Mouse (Mus musculus) embryonic facial prominence, embryonic 14.5 days (tissue): ENCODE data around the gene Tcap. TPM values are rescaled to one million over a fixed set of nuclear protein-coding genes. Genes with fewer than 3 reads are reported as not detected.

Experiments used
- ATAC-seq: fragments of 200-750 bp; cut with Nextera tagmentation; 2 replicates; pipeline ENCODE4 v1.8.0; 2017; ENCODE audit warnings: low read depth, moderate number of reproducible peaks, moderate TSS enrichment
- DNase-seq: peaks from one replicate; pipeline ENCODE4 v3.0.0-alpha.2; 2015; ENCODE audit warnings: low spot score
- H3K27ac ChIP-seq: fragments of 300-500 bp; sonication (generic); replicated peaks from 2 replicates; pipeline ENCODE4 v1.5.1; 2014; ENCODE audit warnings: low read depth, mild to moderate bottlenecking, low read length, moderate library complexity
- H3K27me3 ChIP-seq: fragments of 300-500 bp; sonication (generic); replicated peaks from 2 replicates; pipeline ENCODE4 v1.6.1; 2014; ENCODE audit warnings: low read length; ENCODE audit not compliant: control insufficient read depth, insufficient read depth
- H3K36me3 ChIP-seq: fragments of 300-500 bp; sonication (generic); 2 replicates; pipeline ENCODE4 v1.6.1; 2014; ENCODE audit warnings: low read length, mixed read lengths; ENCODE audit not compliant: control insufficient read depth, insufficient read depth
- H3K4me1 ChIP-seq: fragments of 300-500 bp; sonication (generic); 2 replicates; pipeline ENCODE4 v1.6.1; 2014; ENCODE audit warnings: antibody characterized with exemption, low read length; ENCODE audit not compliant: control insufficient read depth, insufficient read depth
- H3K4me2 ChIP-seq: fragments of 300-500 bp; sonication (generic); 2 replicates; pipeline ENCODE4 v1.6.1; 2014; ENCODE audit warnings: low read depth, mild to moderate bottlenecking, low read length, moderate library complexity, mixed read lengths
- H3K4me3 ChIP-seq: fragments of 300-500 bp; sonication (generic); 2 replicates; pipeline ENCODE4 v1.5.1; 2014; ENCODE audit warnings: low read depth, mild to moderate bottlenecking, low read length
- H3K9ac ChIP-seq: fragments of 300-500 bp; sonication (generic); 2 replicates; pipeline ENCODE4 v1.6.1; 2014; ENCODE audit warnings: low read depth, mild to moderate bottlenecking, low read length, moderate library complexity, mixed read lengths
- H3K9me3 ChIP-seq: fragments of 300-500 bp; sonication (generic); 2 replicates; pipeline ENCODE4 v1.6.1; 2016; ENCODE audit warnings: low read length; ENCODE audit not compliant: control insufficient read depth
- WGBS: fragments of 180-500 bp; shearing (Covaris S2); extraction: QIAGEN DNeasy Blood & Tissue Kit; methylation state at CpG from one replicate; pipeline ENCODE4 v1.1.7; 2014; 5-methylcytosine and 5-hydroxymethylcytosine counted together
- polyA plus RNA-seq: library from polyadenylated mRNA; unstranded; fragments of >200 nt; fragmentation: Nextera tagmentation; extraction: Ambion mirVana; gene quantifications from 2 replicates; pipeline ENCODE4 v1.2.1, GENCODE M21; 2014

The Tcap gene
- polyA plus RNA-seq, 1 experiment from 2014 or later = 27.7 TPM

DNA sequence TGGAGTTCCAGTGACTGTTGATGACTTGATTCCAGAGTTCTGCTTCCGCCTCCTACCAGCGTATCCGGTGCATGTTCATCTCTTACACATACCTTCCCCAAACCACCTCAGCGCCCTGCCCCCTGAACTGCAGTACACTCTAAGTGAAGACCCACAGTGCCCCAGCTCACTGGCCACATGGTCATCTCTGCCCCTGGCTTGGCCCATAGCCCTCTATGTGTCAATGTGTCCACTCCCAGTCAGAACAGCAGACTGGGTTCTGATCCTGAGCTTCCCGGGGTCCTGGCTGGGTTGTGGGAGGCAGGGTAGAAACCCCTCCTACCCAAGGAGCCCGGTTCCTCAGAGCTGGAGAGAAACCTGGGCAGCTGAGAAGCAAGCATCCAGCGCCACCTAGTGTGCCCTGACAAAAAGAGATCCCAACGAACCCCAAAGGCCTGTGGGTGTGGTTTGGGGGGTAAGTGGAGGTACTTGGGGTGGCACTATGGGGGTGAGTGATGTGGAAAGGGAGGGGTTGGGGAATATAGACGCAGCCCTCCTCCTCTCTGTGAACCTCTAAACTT is 5.7 kb downstream of the Tcap start:
- Histone ChIP-seq H3K27me3 (peaks cover 50% of the 10 kb centered on the region), H3K4me2 (no peak overlapping the region), H3K4me1 (peaks cover 10% of the 10 kb centered on the region; the same call in 1 of the 2 replicates), H3K9ac (no peak overlapping the region), H3K4me3 (no peak overlapping the region), H3K36me3 (no peaks in the 10 kb centered on the region), H3K9me3 (no peaks in the 10 kb centered on the region), H3K27ac (no peak overlapping the region)
- 21% methylated on average over 9 of the region's 9 CpGs for WGBS
- ATAC-seq (no peak), DNase-seq (peak; percentile 65)

- Histone ChIP-seq H3K9me3 (no peaks in the 10 kb centered on the region), H3K36me3 (no peaks in the 10 kb centered on the region), H3K4me3 (no peak overlapping the region), H3K4me1 (peaks cover 15% of the 10 kb centered on the region; the same call in 1 of the 2 replicates), H3K27me3 (peaks cover 43% of the 10 kb centered on the region), H3K9ac (0 out of 2 replicates have a peak overlapping the region, but pooled peaks have one; percentile 6), H3K4me2 (no peak overlapping the region), H3K27ac (no peak overlapping the region)
- 72% methylated on average over 9 of the region's 12 CpGs for whole genome bisulfite sequencing
- DNase-seq (no peak), ATAC-seq (no peak)
Observed at GRCm38 (mm10) chr11:98390141-98390540, 6.5 kb downstream of the Tcap start.

DNA sequence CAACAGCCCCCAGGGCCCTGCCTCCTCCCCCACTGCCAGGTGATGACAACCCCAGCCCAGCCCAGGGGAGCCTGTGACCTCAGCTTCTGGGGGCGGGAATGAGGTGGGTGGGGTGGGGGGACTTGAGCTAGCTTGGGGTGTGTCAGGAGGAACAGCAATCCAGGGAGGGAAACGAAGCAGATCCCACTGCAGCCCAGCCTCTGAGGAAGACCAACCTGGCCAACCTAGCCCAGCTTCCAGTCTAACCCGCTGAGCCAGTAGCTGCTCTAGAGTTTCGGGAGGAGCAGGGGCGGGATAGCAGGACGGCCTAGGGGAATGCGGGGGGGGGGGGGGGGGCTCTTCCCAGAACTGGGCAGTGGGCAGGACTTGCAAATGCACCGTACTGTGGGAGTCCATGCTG is 8.4 kb downstream of the Tcap start:
- no peak overlapping the region for H3K4me2 ChIP-seq
- H3K36me3 ChIP-seq = no peaks in the 10 kb centered on the region
- peak overlapping the region; percentile 81 for H3K27ac ChIP-seq
- 12% methylated on average over 6 of the region's 8 CpGs for WGBS
- peaks cover 15% of the 10 kb centered on the region; the same call in 1 of the 2 replicates for H3K4me1 ChIP-seq
- peak; percentile 80 for DNase-seq
- no peaks in the 10 kb centered on the region for H3K9me3 ChIP-seq
- peaks cover 24% of the 10 kb centered on the region for H3K27me3 ChIP-seq
- ATAC-seq = peak; percentile 56
- H3K4me3 ChIP-seq = no peak overlapping the region
- no peak overlapping the region for H3K9ac ChIP-seq

- Histone ChIP-seq H3K9ac (no peak overlapping the region), H3K9me3 (no peaks in the 10 kb centered on the region), H3K27ac (peak overlapping the region; percentile 81), H3K4me1 (peaks cover 15% of the 10 kb centered on the region; the same call in 1 of the 2 replicates), H3K4me3 (no peak overlapping the region), H3K36me3 (no peaks in the 10 kb centered on the region), H3K4me2 (no peak overlapping the region), H3K27me3 (peaks cover 18% of the 10 kb centered on the region)
- 0 out of 2 replicates have a peak, but pooled peaks have one; percentile 10 for ATAC-seq
- no peak for DNase-seq
- WGBS = 56% methylated on average over 3 of the region's 4 CpGs
Observed at GRCm38 (mm10) chr11:98392645-98393044, 9.0 kb downstream of the Tcap start.

GRCm38 (mm10) chr11:98393317-98393716 is 9.7 kb downstream of the Tcap start:
- ATAC-seq (peak; percentile 27; the same call in 1 of the 2 replicates), DNase-seq (peak; percentile 62)
- WGBS = 79% methylated on average over 6 of the region's 6 CpGs
- no peaks in the 10 kb centered on the region for H3K9me3 ChIP-seq
- H3K27me3 ChIP-seq = peaks cover 11% of the 10 kb centered on the region
- no peaks in the 10 kb centered on the region for H3K36me3 ChIP-seq
- H3K4me3 ChIP-seq = no peak overlapping the region
- H3K4me1 ChIP-seq = peaks cover 15% of the 10 kb centered on the region; the same call in 1 of the 2 replicates
- H3K4me2 ChIP-seq = no peak overlapping the region
- H3K9ac ChIP-seq = no peak overlapping the region
- H3K27ac ChIP-seq = peak overlapping the region; percentile 81

GRCm38 (mm10) chr11:98394301-98394700 is 10.7 kb downstream of the Tcap start:
- 32% methylated on average over 6 of the region's 6 CpGs for WGBS

GRCm38 (mm10) chr11:98395041-98395440 is 11.4 kb downstream of the Tcap start:
- peaks cover 5% of the 10 kb centered on the region; the same call in 1 of the 2 replicates for H3K27me3 ChIP-seq
- H3K36me3 ChIP-seq = no peaks in the 10 kb centered on the region
- no peak overlapping the region for H3K9ac ChIP-seq
- no peak overlapping the region for H3K4me3 ChIP-seq
- 41% methylated on average over 4 of the region's 4 CpGs for WGBS
- no peak overlapping the region for H3K4me2 ChIP-seq
- 0 out of 2 replicates have a peak overlapping the region, but pooled peaks have one; percentile 15 for H3K27ac ChIP-seq
- ATAC-seq (no peak), DNase-seq (no peak)
- peaks cover 15% of the 10 kb centered on the region; the same call in 1 of the 2 replicates for H3K4me1 ChIP-seq
- H3K9me3 ChIP-seq = no peaks in the 10 kb centered on the region

More at GRCm38 (mm10) chr11:98394301-98394700, 10.7 kb downstream of the Tcap start:
- peaks cover 5% of the 10 kb centered on the region for H3K27me3 ChIP-seq
- no peak overlapping the region for H3K9ac ChIP-seq
- H3K4me3 ChIP-seq = no peak overlapping the region
- 0 out of 2 replicates have a peak, but pooled peaks have one; percentile 19 for ATAC-seq
- H3K4me2 ChIP-seq = no peak overlapping the region
- H3K27ac ChIP-seq = no peak overlapping the region
- peak; percentile 51 for DNase-seq
- H3K9me3 ChIP-seq = no peaks in the 10 kb centered on the region
- no peaks in the 10 kb centered on the region for H3K36me3 ChIP-seq
- H3K4me1 ChIP-seq = peaks cover 15% of the 10 kb centered on the region; the same call in 1 of the 2 replicates

DNA sequence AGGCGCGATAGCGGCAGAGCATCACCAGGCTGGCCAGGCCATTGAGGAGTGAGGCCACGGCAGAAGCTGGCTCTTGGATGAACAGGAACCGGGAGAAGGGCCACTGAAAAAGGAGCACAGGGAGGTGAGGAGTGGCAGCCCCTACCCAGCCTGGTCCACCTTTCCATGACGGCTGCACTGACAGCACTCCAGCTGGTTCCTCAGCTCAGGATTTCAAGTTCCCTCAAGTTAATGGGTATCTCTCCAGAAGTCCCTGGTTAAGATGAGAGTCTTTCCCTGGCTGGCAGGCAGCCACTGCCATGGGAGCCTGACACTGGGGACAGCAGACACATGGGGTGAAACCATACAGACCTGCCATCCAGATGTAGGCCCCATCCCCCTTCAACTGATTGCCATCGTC is 14.3 kb downstream of the Tcap start:
- no peak overlapping the region for H3K9ac ChIP-seq

More for the DNA sequence above, 14.3 kb downstream of the Tcap start:
- Histone ChIP-seq H3K27ac (no peak overlapping the region), H3K4me2 (no peak overlapping the region), H3K36me3 (no peaks in the 10 kb centered on the region), H3K9me3 (no peaks in the 10 kb centered on the region), H3K27me3 (peaks cover 2% of the 10 kb centered on the region; the same call in 1 of the 2 replicates), H3K4me1 (peaks cover 17% of the 10 kb centered on the region; the same call in 1 of the 2 replicates), H3K4me3 (no peak overlapping the region)
- ATAC-seq = no peak
- WGBS = 88% methylated on average over 7 of the region's 7 CpGs
- no peak for DNase-seq
